Mouse (Mus musculus) kidney, embryonic 16.5 days (tissue): ENCODE measurements at regions not wholly inside any gene's neighbourhood (a gene's known extent, or its start where the extent isn't known, plus 50 kb on each side); places are given as distances from the start of the nearest gene placed in this dataset.
"Not testable (repeated sequence)": the region's sequence is repeated elsewhere in the genome, so short reads cannot be mapped to it uniquely, and the experiment has no call there.

Source experiments
- ATAC-seq: fragments of 200-750 bp; cut with Nextera tagmentation; 2 replicates; pipeline ENCODE4 v1.8.0; 2017; ENCODE audit warnings: moderate TSS enrichment; ENCODE audit not compliant: low FRiP score, low TSS enrichment
- H3K27ac ChIP-seq: fragments of 300-500 bp; sonication (generic); 2 replicates; pipeline ENCODE4 v1.5.1; 2014; ENCODE audit warnings: low read length
- H3K27me3 ChIP-seq: fragments of 300-500 bp; sonication (generic); 2 replicates; pipeline ENCODE4 v1.6.1; 2014; ENCODE audit warnings: low read length, control low read depth, mixed read lengths; ENCODE audit not compliant: insufficient read depth
- H3K36me3 ChIP-seq: fragments of 300-500 bp; sonication (generic); 2 replicates; pipeline ENCODE4 v1.6.1; 2014; ENCODE audit warnings: low read length, control low read depth, mixed read lengths; ENCODE audit not compliant: insufficient read depth
- H3K4me1 ChIP-seq: fragments of 300-500 bp; sonication (generic); 2 replicates; pipeline ENCODE4 v1.6.1; 2014; ENCODE audit warnings: low read length, control low read depth, mixed read lengths; ENCODE audit not compliant: insufficient read depth
- H3K4me2 ChIP-seq: fragments of 300-500 bp; sonication (generic); replicated peaks from 2 replicates; pipeline ENCODE4 v1.6.1; 2014; ENCODE audit warnings: low read depth, low read length
- H3K4me3 ChIP-seq: fragments of 300-500 bp; sonication (generic); 2 replicates; pipeline ENCODE4 v1.5.1; 2014; ENCODE audit warnings: mild to moderate bottlenecking, low read length
- H3K9ac ChIP-seq: fragments of 300-500 bp; sonication (generic); replicated peaks from 2 replicates; pipeline ENCODE4 v1.6.1; 2014; ENCODE audit warnings: low read length
- H3K9me3 ChIP-seq: fragments of 300-500 bp; sonication (generic); 2 replicates; pipeline ENCODE4 v1.6.1; 2016; ENCODE audit warnings: low read length, control low read depth
- WGBS: fragments of 180-500 bp; shearing (Covaris S2); extraction: QIAGEN DNeasy Blood & Tissue Kit; methylation state at CpG from one replicate; pipeline ENCODE4 v1.1.7; 2014; 5-methylcytosine and 5-hydroxymethylcytosine counted together

DNA sequence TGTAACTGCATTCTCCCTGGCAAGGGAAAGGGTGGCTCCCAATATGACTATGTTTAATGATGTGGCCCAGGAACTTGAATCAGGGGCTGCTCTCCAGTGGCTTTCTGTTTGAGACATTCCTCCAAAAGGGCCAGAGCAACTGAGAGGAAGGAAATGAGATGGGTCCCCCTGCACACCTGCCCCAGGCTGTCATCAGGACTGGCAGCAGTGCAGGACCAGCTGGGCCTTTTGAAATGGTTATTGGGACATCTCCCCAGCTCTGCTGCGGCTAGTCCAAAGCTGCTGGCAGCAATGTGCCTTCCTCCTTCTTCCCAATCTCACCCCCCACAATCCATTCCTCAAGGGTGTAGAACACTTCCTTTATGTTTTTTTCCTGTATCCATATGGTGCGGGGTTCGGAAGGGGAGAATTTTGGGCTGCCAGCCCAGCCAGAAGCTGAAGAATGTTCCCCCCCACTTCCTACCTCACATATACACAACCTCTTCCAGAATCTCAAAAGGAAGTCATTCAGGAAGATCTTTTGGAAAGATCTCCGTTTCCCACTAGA lies 304.6 kb upstream of the Tbl1xr1 start:
- Histone ChIP-seq H3K27me3 (no peaks in the 10 kb centered on the region), H3K9me3 (no peaks in the 10 kb centered on the region), H3K4me1 (peaks cover 6% of the 10 kb centered on the region; the same call in 1 of the 2 replicates), H3K9ac (no peak overlapping the region), H3K36me3 (no peaks in the 10 kb centered on the region), H3K4me2 (no peak overlapping the region), H3K4me3 (no peak overlapping the region), H3K27ac (no peak overlapping the region)
- no peak for ATAC-seq
- 79% methylated on average over 4 of the region's 4 CpGs for WGBS

DNA sequence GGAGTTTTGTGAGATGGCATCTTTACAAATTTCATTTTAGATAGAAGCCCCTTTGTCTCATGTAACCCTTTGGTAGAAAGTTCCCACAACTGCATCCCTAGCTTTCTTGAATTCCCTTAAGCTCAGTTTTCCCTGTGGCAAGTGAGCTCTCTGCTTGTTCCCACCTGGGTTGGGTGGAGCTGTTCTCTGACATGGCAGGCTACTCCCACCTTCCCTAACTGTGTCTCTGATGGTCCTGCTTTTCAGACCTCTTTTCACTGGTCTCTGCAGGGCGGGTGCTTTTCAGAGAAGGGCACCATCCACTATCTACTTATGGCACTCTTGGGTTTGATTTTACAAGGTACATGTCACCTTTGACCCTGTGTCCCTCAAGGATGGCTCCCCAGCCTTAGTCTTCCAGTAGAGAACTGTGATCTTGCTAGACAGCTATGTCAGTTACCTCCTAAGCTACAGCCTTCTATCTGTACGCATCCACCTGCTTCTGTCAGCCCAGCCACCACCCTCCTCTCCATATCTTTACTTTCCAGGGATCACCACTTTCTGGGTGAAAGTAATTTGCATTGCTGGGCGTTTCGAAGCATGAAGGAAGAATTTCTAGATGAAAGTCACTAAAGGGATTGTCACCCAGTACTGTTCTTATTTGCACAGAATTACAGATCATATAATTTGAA lies 302.1 kb upstream of the Tbl1xr1 start:
- no peaks in the 10 kb centered on the region for H3K36me3 ChIP-seq
- ATAC-seq: no peak
- no peak overlapping the region for H3K9ac ChIP-seq
- peaks cover 6% of the 10 kb centered on the region; the same call in 1 of the 2 replicates for H3K4me1 ChIP-seq
- H3K27me3 ChIP-seq: no peaks in the 10 kb centered on the region
- H3K27ac ChIP-seq: no peak overlapping the region
- H3K9me3 ChIP-seq: no peaks in the 10 kb centered on the region
- H3K4me3 ChIP-seq: no peak overlapping the region
- no peak overlapping the region for H3K4me2 ChIP-seq
- 84% methylated on average over 4 of the region's 4 CpGs for WGBS

DNA sequence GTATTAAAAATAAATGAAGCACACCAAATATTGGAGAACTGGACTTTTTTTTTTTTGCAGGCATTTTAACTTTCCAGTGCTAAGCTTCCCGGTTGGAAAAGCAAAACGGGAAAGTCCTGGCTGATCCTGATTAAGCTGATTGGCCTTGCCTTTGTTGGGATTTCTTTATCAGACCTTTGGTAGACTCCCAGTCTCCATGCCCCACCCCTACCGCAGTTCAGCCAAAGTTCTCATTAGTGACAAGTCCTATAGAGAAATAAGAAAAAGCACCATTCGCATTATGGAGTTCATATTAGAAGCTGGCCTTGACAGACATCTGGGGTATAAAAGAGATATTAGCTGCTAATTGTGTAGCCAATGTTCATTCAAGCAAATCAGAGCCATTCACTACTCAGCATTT lies 297.7 kb upstream of the Tbl1xr1 start:
- Histone ChIP-seq H3K36me3 (no peaks in the 10 kb centered on the region), H3K4me3 (no peak overlapping the region), H3K27ac (no peak overlapping the region), H3K9me3 (no peaks in the 10 kb centered on the region), H3K4me2 (no peak overlapping the region), H3K9ac (no peak overlapping the region), H3K4me1 (no peaks in the 10 kb centered on the region), H3K27me3 (no peaks in the 10 kb centered on the region)
- 79% methylated on average over 4 of the region's 4 CpGs for WGBS
- no peak for ATAC-seq

DNA sequence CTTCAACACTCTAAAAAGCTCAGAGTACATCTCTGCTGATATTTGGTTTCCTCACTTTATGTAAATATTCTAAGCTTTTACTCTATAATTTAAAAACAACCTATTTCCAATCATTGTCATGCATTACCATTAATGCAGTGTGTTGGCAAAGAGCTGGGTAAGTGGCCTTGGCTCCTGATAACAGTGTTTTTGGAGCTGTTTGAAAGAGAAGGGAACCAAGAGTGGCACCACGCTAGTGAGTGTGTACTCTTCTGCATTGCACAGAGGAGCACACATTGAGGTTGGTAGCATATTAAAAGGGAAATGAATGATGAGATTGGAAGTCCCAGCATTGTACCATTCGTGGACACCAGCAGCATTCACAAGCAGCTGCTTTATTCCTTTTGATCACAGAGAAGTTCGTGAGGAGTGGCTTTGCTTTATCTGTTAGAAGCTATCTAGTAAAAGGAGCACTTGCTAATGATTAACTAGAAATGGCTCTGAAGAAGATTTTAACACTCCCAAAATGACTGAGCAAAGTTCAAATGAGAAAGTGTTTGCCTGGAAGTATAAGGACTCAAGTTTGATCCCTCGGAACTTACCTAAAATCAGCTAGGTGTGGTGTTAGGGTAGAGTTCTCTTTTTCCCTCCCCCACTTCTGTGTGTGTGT lies 284.3 kb upstream of the Tbl1xr1 start:
- 73% methylated on average over 4 of the region's 4 CpGs for WGBS
- H3K9ac ChIP-seq: no peak overlapping the region
- peaks cover 3% of the 10 kb centered on the region; the same call in 1 of the 2 replicates for H3K9me3 ChIP-seq
- no peaks in the 10 kb centered on the region for H3K4me1 ChIP-seq
- no peak overlapping the region for H3K4me2 ChIP-seq
- no peak for ATAC-seq
- no peak overlapping the region for H3K4me3 ChIP-seq
- H3K27me3 ChIP-seq: no peaks in the 10 kb centered on the region
- H3K27ac ChIP-seq: no peak overlapping the region
- H3K36me3 ChIP-seq: no peaks in the 10 kb centered on the region

DNA sequence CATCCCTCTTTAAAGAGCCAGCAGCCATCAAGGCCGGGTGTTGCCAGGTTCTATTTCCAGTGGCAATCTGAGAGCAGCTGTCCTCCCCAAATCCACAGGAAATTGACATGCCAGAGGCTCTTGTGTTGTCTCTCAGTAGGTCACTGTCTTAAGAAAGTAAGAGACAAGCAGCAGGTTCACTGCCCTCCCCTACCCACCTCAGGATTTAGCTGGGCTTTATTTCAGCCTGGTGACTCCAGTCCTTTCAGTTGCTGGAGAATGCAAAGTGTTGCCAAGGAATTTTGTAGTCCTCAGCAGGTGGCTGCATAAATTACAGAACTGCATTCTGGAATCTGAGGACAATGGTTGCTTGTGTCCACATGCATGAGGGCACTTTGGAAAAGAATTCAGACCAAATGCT lies 278.3 kb upstream of the Tbl1xr1 start:
- Histone ChIP-seq H3K9ac (no peak overlapping the region), H3K4me2 (no peak overlapping the region), H3K9me3 (no peaks in the 10 kb centered on the region), H3K27ac (no peak overlapping the region), H3K36me3 (no peaks in the 10 kb centered on the region), H3K4me3 (no peak overlapping the region), H3K4me1 (no peaks in the 10 kb centered on the region), H3K27me3 (no peaks in the 10 kb centered on the region)
- WGBS: 31% methylated on average over 1 of the region's 1 CpGs
- no peak for ATAC-seq

DNA sequence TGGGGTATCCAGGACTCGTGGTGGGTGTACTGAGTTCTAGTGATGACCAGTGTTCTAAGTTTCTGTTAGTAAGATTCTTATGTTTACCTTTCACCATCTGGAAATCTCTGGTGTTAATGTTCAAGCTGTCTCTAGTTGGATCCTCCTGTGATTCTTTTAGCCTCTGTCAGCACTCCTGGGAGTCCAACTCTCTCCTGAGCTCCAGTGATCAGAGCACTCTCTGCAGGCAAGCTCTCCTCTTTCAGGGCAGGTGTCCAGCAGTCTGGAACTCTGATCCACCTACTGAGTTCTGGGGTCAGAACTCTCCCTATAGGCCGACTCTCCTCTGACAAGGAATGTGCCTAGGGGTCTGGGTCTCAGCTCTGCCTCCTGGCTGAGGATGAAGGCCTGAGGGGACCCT lies 272.6 kb upstream of the Tbl1xr1 start:
- H3K27me3 ChIP-seq, H3K36me3 ChIP-seq, H3K4me2 ChIP-seq, H3K9ac ChIP-seq, H3K4me1 ChIP-seq, H3K9me3 ChIP-seq, H3K4me3 ChIP-seq, H3K27ac ChIP-seq, ATAC-seq: not testable (repeated sequence)
- WGBS: 83% methylated on average over 2 of the region's 2 CpGs

DNA sequence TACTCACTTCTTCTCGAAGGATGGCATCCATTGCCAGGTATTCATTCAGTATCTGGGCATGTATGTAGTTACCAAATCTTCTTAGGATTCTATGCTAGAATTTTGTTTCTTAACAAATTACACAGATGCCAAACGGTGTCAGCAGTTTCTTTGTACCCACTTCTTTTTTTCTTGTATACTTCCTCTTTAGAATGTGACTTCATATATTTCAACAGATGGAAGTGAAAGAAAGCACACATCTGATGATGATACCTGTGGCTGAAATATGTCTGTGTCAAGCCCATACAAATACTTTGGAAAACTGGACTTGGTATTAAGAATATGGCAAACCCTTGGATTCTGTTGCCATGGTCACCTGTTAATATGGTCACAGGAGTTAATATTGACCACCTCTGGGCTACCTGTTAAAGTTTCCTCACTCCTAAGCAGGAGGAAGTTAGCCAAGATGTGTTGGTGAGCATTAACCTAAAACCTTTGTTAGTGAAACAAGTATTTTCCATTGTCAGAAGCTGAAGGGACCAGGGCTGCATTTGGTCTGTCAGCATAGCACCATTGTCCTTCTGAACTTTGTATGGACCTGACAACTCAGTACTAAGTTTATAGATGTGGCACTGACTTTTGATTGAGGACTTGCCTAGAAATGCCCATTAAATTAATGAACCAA lies 269.8 kb upstream of the Tbl1xr1 start:
- no peak for ATAC-seq
- no peak overlapping the region for H3K27ac ChIP-seq
- H3K4me2 ChIP-seq: no peak overlapping the region
- H3K9ac ChIP-seq: no peak overlapping the region
- no peaks in the 10 kb centered on the region for H3K9me3 ChIP-seq
- H3K36me3 ChIP-seq: no peaks in the 10 kb centered on the region
- H3K27me3 ChIP-seq: no peaks in the 10 kb centered on the region
- WGBS: 94% methylated on average over 2 of the region's 2 CpGs
- H3K4me1 ChIP-seq: peaks cover 12% of the 10 kb centered on the region; the same call in 1 of the 2 replicates
- no peak overlapping the region for H3K4me3 ChIP-seq

DNA sequence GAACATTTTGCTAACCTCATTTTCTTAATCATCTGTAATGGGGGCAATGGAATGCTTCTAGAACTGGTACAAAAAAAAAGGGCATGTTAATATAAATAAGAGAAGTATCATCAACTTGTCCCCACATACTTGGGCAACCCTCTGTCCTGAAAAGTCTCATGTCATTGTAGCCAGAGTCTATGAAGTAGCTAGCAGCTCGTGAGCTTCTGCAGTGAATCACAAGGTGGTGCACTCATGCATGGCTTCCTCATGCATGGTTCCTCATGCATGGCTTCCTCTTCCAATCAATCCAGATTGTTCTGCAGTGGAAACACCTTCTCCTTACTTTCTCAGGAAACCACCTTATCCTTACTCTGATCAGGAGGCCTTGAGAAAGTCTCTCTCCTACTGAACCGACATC lies 267.9 kb upstream of the Tbl1xr1 start:
- Histone ChIP-seq H3K27me3 (no peaks in the 10 kb centered on the region), H3K9ac (no peak overlapping the region), H3K4me1 (peaks cover 12% of the 10 kb centered on the region; the same call in 1 of the 2 replicates), H3K9me3 (no peaks in the 10 kb centered on the region), H3K36me3 (no peaks in the 10 kb centered on the region), H3K4me3 (no peak overlapping the region), H3K27ac (no peak overlapping the region), H3K4me2 (no peak overlapping the region)
- 36% methylated on average over 2 of the region's 2 CpGs for WGBS
- ATAC-seq: no peak

DNA sequence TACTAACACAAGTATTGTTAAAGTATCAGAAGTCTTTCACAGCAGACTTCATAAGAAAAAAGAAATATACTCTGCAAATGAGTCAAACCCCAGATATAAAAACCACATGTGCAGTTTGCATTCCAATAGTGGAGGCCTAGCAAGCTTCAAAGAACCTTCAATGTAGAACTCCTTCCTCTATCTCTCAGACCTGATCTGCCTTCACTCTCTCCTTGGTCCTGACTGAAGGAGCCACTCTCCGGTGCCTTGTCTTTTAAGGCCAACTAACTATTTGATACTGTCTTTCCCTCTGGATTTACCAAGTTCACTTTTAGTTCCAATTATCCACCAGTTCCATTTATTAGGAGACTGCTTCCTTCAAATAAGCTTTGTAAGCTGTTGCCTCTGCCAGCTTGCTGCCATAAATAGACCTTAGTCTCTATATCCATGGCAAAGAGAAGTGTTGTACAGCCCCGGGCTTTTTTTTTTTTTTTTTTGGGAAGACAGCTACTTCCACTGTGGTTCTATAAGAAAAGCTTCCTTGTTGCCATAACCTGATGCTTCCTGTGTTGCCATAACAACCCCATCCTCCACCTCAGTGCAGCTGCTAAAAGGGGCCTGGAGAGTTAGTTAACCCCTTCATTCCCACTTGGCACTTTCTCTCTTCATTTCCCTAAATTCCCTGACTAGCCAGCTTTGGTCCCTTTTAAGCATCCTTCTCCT lies 266.5 kb upstream of the Tbl1xr1 start:
- no peak for ATAC-seq
- Histone ChIP-seq H3K27me3 (no peaks in the 10 kb centered on the region), H3K27ac (no peak overlapping the region), H3K36me3 (no peaks in the 10 kb centered on the region), H3K9me3 (no peaks in the 10 kb centered on the region), H3K9ac (no peak overlapping the region), H3K4me3 (no peak overlapping the region), H3K4me1 (peaks cover 12% of the 10 kb centered on the region; the same call in 1 of the 2 replicates), H3K4me2 (no peak overlapping the region)
- 15% methylated on average over 2 of the region's 2 CpGs for WGBS
